Mouse (Mus musculus) erythroblast, embryonic 14.5 days (primary cell): ENCODE results near the gene Bco1. TPM values are rescaled to one million over a fixed set of nuclear protein-coding genes. Genes with fewer than 3 reads are reported as not detected.
A peak's percentile ranks its signal among the peaks of the same experiment; 100 is the strongest.

Source experiments
- H3K27me3 ChIP-seq: 2 replicates; pipeline ENCODE4 v1.6.1; 2012; ENCODE audit warnings: inconsistent platforms; ENCODE audit not compliant: control insufficient read depth
- H3K36me3 ChIP-seq: 2 replicates; pipeline ENCODE4 v1.6.1; 2012; ENCODE audit warnings: mild to moderate bottlenecking, inconsistent platforms; ENCODE audit not compliant: control insufficient read depth
- H3K4me1 ChIP-seq: 2 replicates; pipeline ENCODE4 v1.6.1; 2012; ENCODE audit warnings: inconsistent platforms; ENCODE audit not compliant: control insufficient read depth
- H3K4me3 ChIP-seq: replicated peaks from 2 replicates; pipeline ENCODE3; 2012; ENCODE audit warnings: moderate library complexity, mild to moderate bottlenecking, inconsistent platforms
- H3K9me3 ChIP-seq: 2 replicates; pipeline ENCODE4 v1.6.1; 2012; ENCODE audit warnings: low read length, inconsistent platforms, mixed read lengths; ENCODE audit not compliant: control insufficient read depth
- GATA1 ChIP-seq: IDR thresholded peaks from 2 replicates; pipeline ENCODE4 v1.6.1; 2012; ENCODE audit warnings: low read length, inconsistent platforms, mixed read lengths
- TAL1 ChIP-seq: IDR thresholded peaks from 3 replicates; pipeline ENCODE4 v1.6.1; 2012; ENCODE audit warnings: low read length, inconsistent platforms, mixed read lengths
- polyA plus RNA-seq: library from polyadenylated mRNA; stranded (reverse); fragments of >175 nt; gene quantifications from 2 replicates; pipeline ENCODE4 v1.2.3, GENCODE M21; 2012

The Bco1 gene
- polyA plus RNA-seq, 1 experiment, result not detected

DNA sequence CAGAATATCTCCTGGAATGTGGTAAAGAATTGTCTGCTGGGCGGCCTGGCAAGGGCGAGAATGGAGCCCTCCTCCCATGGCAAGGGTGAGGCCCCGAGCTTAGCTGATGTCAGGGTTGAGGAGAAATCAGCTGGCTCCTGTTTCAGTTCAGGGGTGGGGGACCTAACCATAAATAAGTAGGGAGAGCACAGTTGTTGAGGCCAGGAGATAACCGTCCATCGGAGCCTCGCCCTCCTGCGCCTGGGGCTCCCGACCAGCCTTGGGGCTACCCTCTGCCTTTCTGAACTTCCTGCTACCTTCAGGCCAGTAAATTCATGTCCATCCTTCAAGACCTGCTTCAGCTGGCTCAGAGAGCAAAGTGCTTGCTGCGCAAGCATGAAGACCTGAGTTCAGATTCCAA is 72.7 kb downstream of the Bco1 start:
- Histone ChIP-seq H3K4me3 (peak overlapping the region; percentile 25), H3K4me1 (peaks cover 63% of the 10 kb centered on the region), H3K27me3 (no peaks in the 10 kb centered on the region), H3K9me3 (no peaks in the 10 kb centered on the region), H3K36me3 (peaks cover 23% of the 10 kb centered on the region)
- TF ChIP-seq TAL1 (no peak), GATA1 (no peak)

DNA sequence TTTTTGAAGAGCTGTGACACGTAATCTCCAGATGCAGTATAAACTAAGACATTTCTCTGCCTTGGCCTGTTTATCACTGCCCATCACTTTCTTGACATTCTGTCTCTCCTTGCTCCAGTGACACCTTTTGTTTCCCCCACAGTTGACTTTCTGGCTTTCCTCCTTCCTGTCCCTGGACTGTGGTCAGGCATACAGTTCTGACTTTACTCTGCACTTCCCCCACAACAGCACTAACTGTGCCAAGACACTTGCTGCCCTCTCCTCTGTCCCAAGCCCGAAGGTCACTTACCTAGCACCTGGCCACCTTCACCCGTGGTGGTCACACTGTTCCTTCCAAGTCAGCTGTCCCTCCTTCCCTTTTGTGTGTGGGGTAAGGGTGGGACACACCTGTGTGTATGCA is 76.2 kb downstream of the Bco1 start:
- no peaks in the 10 kb centered on the region for H3K27me3 ChIP-seq
- no peaks in the 10 kb centered on the region for H3K9me3 ChIP-seq
- peaks cover 30% of the 10 kb centered on the region for H3K36me3 ChIP-seq
- H3K4me1 ChIP-seq, result peaks cover 44% of the 10 kb centered on the region
- H3K4me3 ChIP-seq, result no peak overlapping the region
- TF ChIP-seq TAL1 (no peak), GATA1 (no peak)

DNA sequence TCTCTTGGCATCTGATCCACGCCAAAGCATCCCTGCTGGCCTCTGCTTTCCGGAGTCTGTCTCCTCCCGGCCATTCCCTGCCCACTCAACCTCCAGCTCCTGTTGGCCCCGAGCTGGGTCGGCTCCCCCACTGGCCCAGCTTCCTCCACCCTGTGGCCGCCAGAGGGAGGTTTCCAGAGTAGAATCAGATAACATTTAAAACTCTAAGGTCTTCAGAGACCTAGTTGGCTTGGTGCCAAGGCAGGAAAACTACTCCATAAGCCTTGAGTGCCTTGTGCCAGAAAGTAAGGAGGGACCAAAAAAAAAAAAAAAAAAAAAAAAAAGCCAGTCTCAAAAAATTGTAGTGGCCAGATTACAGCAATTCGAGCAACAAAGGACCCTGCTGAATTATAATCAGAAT is 77.2 kb downstream of the Bco1 start:
- H3K4me3 ChIP-seq, result no peak overlapping the region
- peaks cover 34% of the 10 kb centered on the region for H3K36me3 ChIP-seq
- no peaks in the 10 kb centered on the region for H3K9me3 ChIP-seq
- H3K4me1 ChIP-seq, result peaks cover 33% of the 10 kb centered on the region
- TF ChIP-seq GATA1 (no peak), TAL1 (no peak)
- no peaks in the 10 kb centered on the region for H3K27me3 ChIP-seq

DNA sequence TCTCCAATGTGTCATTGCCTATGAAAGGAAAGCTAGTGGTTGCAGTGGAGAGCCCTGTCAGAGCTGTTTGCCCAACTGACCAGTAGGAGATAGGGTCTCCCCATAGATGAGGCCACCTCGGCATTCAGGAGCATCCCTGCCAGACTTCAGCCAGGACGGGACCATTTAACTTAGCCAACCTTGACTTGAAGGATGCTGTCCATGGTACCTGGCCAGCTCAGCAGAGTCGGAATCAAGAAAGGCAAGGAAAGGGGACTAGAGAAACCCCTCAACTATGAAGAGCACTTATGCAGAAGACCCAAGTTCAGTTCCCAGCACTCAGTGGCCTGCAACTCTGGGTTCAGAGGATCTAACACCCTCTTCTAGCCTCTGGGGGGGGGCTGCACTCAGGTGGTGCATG is 78.0 kb downstream of the Bco1 start:
- H3K36me3 ChIP-seq, result peaks cover 29% of the 10 kb centered on the region
- peaks cover 26% of the 10 kb centered on the region for H3K4me1 ChIP-seq
- H3K27me3 ChIP-seq, result no peaks in the 10 kb centered on the region
- H3K9me3 ChIP-seq, result no peaks in the 10 kb centered on the region
- TF ChIP-seq TAL1 (no peak), GATA1 (no peak)
- H3K4me3 ChIP-seq, result no peak overlapping the region

DNA sequence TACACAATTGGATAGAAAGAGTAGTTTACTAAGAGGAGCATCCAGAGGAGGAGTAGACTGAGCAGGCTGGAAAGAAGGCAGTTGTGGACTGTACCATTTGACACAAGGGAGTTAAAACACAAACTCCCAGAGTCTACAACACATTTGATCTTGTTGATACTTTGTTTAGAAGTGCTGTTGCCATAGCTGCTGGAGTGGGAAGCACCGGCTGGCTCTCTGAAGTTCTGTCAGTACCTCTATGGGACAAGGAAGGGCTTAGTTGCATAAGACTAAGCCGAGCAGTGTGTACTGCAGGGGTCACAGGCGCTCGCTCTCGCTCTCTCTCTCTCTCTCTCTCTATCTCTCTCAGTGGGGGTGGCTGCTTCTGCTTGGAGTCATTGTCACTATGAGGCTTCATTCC is 78.9 kb downstream of the Bco1 start:
- no peaks in the 10 kb centered on the region for H3K27me3 ChIP-seq
- H3K4me3 ChIP-seq, result no peak overlapping the region
- H3K36me3 ChIP-seq, result peaks cover 31% of the 10 kb centered on the region
- TF ChIP-seq GATA1 (no peak), TAL1 (no peak)
- peaks cover 17% of the 10 kb centered on the region for H3K4me1 ChIP-seq
- H3K9me3 ChIP-seq, result no peaks in the 10 kb centered on the region

DNA sequence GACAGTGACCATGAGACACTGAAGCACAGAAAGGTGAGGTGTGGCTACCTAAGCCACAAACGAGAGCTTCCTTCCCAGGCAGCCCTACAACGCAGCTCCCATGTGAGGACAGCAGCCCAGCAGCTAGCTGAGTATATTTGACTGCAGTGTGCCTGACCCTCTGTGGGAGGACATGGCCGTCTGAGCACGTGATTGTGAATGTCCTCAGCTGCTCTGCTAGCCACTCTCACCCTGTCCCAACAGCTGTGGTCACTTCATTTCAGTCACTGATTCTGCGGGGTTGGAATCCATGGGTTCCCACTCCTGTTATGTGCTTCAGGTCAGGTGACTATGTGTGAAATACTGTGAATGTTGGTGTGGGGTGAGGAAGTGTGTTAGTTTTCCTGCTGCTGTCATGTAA is 80.7 kb downstream of the Bco1 start:
- H3K9me3 ChIP-seq, result no peaks in the 10 kb centered on the region
- H3K27me3 ChIP-seq, result no peaks in the 10 kb centered on the region
- no peak overlapping the region for H3K4me3 ChIP-seq
- H3K36me3 ChIP-seq, result peaks cover 33% of the 10 kb centered on the region
- TF ChIP-seq TAL1, result no peak
- TF ChIP-seq GATA1, result no peak
- H3K4me1 ChIP-seq, result peaks cover 10% of the 10 kb centered on the region

DNA sequence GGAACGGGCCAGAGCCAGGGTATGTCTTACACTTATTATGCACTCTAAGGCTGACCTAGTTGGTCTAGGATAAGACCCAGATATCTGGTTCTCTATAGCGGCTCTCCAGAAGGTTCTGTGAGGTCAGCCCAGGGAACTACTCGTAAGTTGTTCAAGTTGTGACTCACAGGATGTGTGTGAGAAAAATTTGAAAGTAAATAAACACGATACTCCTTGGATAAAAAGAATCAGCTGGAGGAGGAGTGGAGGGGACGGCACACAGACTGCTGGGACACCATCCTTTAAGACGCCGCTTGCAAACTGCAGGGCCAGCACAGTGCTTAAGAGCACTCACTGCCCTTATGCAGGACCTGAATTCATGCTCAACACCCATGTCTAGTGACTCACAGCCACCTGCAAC is 81.6 kb downstream of the Bco1 start:
- Histone ChIP-seq H3K9me3 (no peaks in the 10 kb centered on the region), H3K4me3 (no peak overlapping the region), H3K27me3 (no peaks in the 10 kb centered on the region), H3K4me1 (peaks cover 7% of the 10 kb centered on the region), H3K36me3 (peaks cover 27% of the 10 kb centered on the region)
- TF ChIP-seq GATA1 (no peak), TAL1 (no peak)

DNA sequence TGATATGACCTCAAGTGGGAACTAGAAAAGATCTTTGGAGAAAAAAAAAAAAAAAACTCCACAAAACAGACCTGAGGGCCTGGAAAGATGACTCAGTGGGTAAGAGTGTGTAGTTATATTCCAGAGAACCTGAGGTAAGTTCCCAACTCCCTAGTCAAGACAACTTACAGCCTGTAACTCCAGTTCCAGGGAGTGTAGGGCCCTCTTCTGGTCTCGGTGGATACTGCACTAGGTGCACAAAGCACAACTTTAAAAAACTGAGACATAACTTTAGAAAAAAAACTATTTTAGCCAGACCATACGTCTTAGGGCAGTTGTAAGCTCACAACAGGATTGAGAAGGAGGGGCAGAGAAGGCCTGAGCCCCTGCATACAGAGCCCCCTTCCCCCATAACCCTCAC is 82.4 kb downstream of the Bco1 start:
- Histone ChIP-seq H3K9me3 (no peaks in the 10 kb centered on the region), H3K36me3 (peaks cover 28% of the 10 kb centered on the region), H3K4me1 (peaks cover 3% of the 10 kb centered on the region), H3K27me3 (no peaks in the 10 kb centered on the region), H3K4me3 (no peak overlapping the region)
- TF ChIP-seq TAL1, result no peak
- TF ChIP-seq GATA1, result no peak

DNA sequence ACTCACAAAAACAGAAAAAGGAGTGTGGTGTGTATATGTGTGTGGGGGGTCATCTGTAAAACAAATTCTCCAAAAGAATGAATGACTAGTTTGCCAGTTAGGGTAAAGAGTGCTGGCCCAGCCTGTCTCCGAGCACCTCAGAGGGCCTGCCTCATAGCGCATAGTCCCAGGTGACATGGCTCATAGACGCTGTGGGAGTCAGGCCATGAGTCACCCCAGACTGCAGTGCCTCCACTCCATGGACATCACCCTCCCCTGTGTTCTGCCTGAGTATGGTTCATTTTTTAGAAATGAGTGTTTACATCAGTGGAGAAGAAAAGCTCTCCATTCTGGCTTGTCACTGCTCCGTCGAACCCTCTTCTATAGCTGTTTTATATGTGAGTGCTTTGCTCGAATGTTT is 83.0 kb downstream of the Bco1 start:
- no peaks in the 10 kb centered on the region for H3K27me3 ChIP-seq
- H3K9me3 ChIP-seq, result no peaks in the 10 kb centered on the region
- TF ChIP-seq TAL1, result no peak
- no peak for TF ChIP-seq GATA1
- no peak overlapping the region for H3K4me3 ChIP-seq
- peaks cover 33% of the 10 kb centered on the region for H3K36me3 ChIP-seq
- H3K4me1 ChIP-seq, result peaks cover 3% of the 10 kb centered on the region

DNA sequence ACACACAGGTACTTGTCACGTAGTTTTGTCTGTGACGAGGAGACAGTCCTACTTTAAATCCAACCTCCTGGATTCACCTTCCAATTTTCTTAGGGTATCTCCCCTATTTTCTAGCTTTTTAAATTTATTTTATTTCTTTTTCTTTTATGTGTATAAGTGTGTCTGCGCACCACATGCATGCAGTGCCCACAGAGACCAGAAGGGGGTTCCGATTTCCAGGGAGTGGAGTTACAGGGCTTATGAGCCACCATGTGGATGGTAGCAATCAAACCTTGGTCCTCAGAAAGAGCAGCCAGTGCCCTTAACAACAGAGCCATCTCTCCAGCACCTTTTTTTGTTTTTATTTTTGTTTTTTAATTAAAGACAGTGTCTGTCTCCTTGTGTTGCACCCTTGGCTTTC is 87.1 kb downstream of the Bco1 start:
- no peak overlapping the region for H3K4me3 ChIP-seq
- H3K27me3 ChIP-seq, result no peaks in the 10 kb centered on the region
- peaks cover 3% of the 10 kb centered on the region for H3K4me1 ChIP-seq
- peaks cover 53% of the 10 kb centered on the region for H3K36me3 ChIP-seq
- TF ChIP-seq GATA1, result no peak
- no peak for TF ChIP-seq TAL1
- no peaks in the 10 kb centered on the region for H3K9me3 ChIP-seq

Other genes with a start within 250 kb of the Bco1 start
- 12.0 and 20.2 TPM in 2 replicates for gene Cmc2, start 174.4 kb upstream of the Bco1 start, polyA plus RNA-seq
- gene Cenpn, start 174.1 kb upstream of the Bco1 start, polyA plus RNA-seq, result 1.7 and 2.6 TPM in 2 replicates
- 0.05 and 0.16 TPM in 2 replicates for gene Atmin, start 152.5 kb upstream of the Bco1 start, polyA plus RNA-seq
- 0.36 and 0.62 TPM in 2 replicates for gene 1700030J22Rik, start 116.9 kb upstream of the Bco1 start, polyA plus RNA-seq
- 0.04 and 0.10 TPM in 2 replicates for gene Gcsh, start 102.3 kb upstream of the Bco1 start, polyA plus RNA-seq
- gene Pkd1l2, start 13.4 kb upstream of the Bco1 start, polyA plus RNA-seq, result not detected in 2 replicates
- gene Gan, start 62.3 kb downstream of the Bco1 start, polyA plus RNA-seq, result 0.18 and 0.24 TPM in 2 replicates
- gene Cmip, start 161.2 kb downstream of the Bco1 start, polyA plus RNA-seq, result 8.2 and 8.6 TPM in 2 replicates